Mouse (Mus musculus) forebrain, embryonic 12.5 days (tissue): ENCODE measurements around the gene Acta2. TPM values are rescaled to one million over a fixed set of nuclear protein-coding genes. Genes with fewer than 3 reads are reported as not detected.

ENCODE experiments used
- ATAC-seq: fragments of 200-750 bp; cut with Nextera tagmentation; 2 replicates; pipeline ENCODE4 v1.8.0; 2017; ENCODE audit warnings: moderate TSS enrichment; ENCODE audit not compliant: low FRiP score
- H3K27ac ChIP-seq: fragments of 300-500 bp; sonication (generic); 2 replicates; pipeline ENCODE4 v1.5.1; 2016; ENCODE audit warnings: mild to moderate bottlenecking
- H3K27me3 ChIP-seq: fragments of 300-500 bp; sonication (generic); 2 replicates; pipeline ENCODE4 v1.6.1; 2016; ENCODE audit warnings: mild to moderate bottlenecking
- H3K36me3 ChIP-seq: fragments of 300-500 bp; sonication (generic); replicated peaks from 2 replicates; pipeline ENCODE4 v1.6.1; 2016; ENCODE audit warnings: mild to moderate bottlenecking
- H3K4me1 ChIP-seq: fragments of 300-500 bp; sonication (generic); 2 replicates; pipeline ENCODE4 v1.6.1; 2016
- H3K4me2 ChIP-seq: fragments of 300-500 bp; sonication (generic); 2 replicates; pipeline ENCODE4 v1.6.1; 2016; ENCODE audit warnings: mild to moderate bottlenecking, moderate library complexity
- H3K4me3 ChIP-seq: fragments of 300-500 bp; sonication (generic); replicated peaks from 2 replicates; pipeline ENCODE4 v1.5.1; 2016; ENCODE audit warnings: mild to moderate bottlenecking
- H3K9ac ChIP-seq: fragments of 300-500 bp; sonication (generic); 2 replicates; pipeline ENCODE4 v1.6.1; 2016; ENCODE audit warnings: mild to moderate bottlenecking
- H3K9me3 ChIP-seq: fragments of 300-500 bp; sonication (generic); 2 replicates; pipeline ENCODE4 v1.6.1; 2016
- WGBS: fragments of 180-500 bp; shearing (Covaris S2); methylation state at CpG from one replicate; pipeline ENCODE4 v1.1.7; 2016; 5-methylcytosine and 5-hydroxymethylcytosine counted together
- polyA plus RNA-seq: library from polyadenylated mRNA; unstranded; fragments of >200 nt; fragmentation: Nextera tagmentation; extraction: Ambion mirVana; gene quantifications from 2 replicates; pipeline ENCODE4 v1.2.1, GENCODE M21; 2016

Gene Acta2
- 22.7 and 43.7 TPM in 2 replicates for polyA plus RNA-seq

- H3K4me2 ChIP-seq = no peak within 1 kb of the TSS
- no peak for ATAC-seq
- H3K4me3 ChIP-seq = no peak within 1 kb of the TSS
- H3K9ac ChIP-seq = no peak within 1 kb of the TSS
- H3K27ac ChIP-seq = no peak within 1 kb of the TSS
- 67% methylated on average over 16 of the region's 16 CpGs for WGBS
- no peaks in the 10 kb centered on the region for H3K36me3 ChIP-seq
- H3K9me3 ChIP-seq = no peaks in the 10 kb centered on the region
- no peaks in the 10 kb centered on the region; the same call in 1 of the 2 replicates for H3K4me1 ChIP-seq
- H3K27me3 ChIP-seq = no peaks in the 10 kb centered on the region
These were observed at the start of gene Acta2 for GRCm38 (mm10) chr19:34254880-34255681. Acta2 (minus strand) TSS chr19:34255590.

GRCm38 (mm10) chr19:34304917-34305316 lies 49.5 kb upstream of the Acta2 start:
- no peak overlapping the region for H3K4me3 ChIP-seq
- H3K4me2 ChIP-seq = no peak overlapping the region
- no peaks in the 10 kb centered on the region for H3K9me3 ChIP-seq
- H3K9ac ChIP-seq = no peak overlapping the region
- no peaks in the 10 kb centered on the region for H3K27me3 ChIP-seq
- no peaks in the 10 kb centered on the region for H3K36me3 ChIP-seq
- ATAC-seq = no peak
- H3K27ac ChIP-seq = no peak overlapping the region
- H3K4me1 ChIP-seq = no peaks in the 10 kb centered on the region

DNA sequence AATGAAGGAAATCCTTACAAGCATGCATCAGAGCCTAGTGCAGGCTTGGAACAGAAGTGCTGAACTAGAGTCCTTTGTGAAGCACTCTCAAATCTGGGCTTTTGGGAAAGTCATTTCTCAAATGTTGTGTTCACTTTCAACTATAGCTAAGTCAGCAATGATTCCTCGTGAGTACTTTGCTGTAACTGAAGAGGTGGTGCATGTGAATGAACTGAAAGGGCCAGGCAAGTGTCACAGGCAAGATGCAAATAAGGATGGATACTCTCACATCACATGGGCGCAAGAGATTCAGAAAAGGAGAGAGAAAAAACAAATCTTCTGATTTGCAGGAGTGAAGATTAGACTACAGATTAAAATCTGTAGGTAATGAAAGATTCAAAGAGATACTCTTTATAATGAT lies 45.0 kb upstream of the Acta2 start:
- ATAC-seq = no peak
- Histone ChIP-seq H3K27me3 (no peaks in the 10 kb centered on the region), H3K9ac (no peak overlapping the region), H3K9me3 (no peaks in the 10 kb centered on the region), H3K4me1 (no peaks in the 10 kb centered on the region), H3K27ac (no peak overlapping the region), H3K4me3 (no peak overlapping the region), H3K4me2 (no peak overlapping the region), H3K36me3 (no peaks in the 10 kb centered on the region)
- WGBS = 79% methylated on average over 2 of the region's 2 CpGs

DNA sequence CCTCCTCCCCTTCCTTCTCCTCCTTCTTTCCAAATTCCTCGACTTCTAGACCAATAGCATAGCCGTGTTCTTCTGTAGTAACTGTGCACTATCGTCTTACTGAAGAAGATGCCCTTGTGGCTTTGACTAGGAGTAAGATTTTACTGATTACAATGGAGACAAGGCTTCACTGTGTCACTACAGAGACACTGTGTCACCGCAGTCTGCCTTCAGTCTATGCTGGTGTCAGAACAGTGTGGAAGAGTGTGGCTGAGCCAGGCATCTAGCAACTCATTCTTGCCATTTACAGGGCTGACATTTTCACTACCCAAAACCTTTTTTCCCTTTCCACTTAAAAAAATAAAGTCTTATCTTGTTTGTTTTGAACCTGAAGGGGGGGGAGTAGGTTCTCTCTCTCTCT lies 43.8 kb upstream of the Acta2 start:
- Histone ChIP-seq H3K4me1 (no peaks in the 10 kb centered on the region), H3K27ac (no peak overlapping the region), H3K36me3 (no peaks in the 10 kb centered on the region), H3K4me2 (no peak overlapping the region), H3K9ac (no peak overlapping the region), H3K4me3 (no peak overlapping the region), H3K9me3 (no peaks in the 10 kb centered on the region), H3K27me3 (no peaks in the 10 kb centered on the region)
- 82% methylated on average over 4 of the region's 4 CpGs for WGBS
- ATAC-seq = no peak

DNA sequence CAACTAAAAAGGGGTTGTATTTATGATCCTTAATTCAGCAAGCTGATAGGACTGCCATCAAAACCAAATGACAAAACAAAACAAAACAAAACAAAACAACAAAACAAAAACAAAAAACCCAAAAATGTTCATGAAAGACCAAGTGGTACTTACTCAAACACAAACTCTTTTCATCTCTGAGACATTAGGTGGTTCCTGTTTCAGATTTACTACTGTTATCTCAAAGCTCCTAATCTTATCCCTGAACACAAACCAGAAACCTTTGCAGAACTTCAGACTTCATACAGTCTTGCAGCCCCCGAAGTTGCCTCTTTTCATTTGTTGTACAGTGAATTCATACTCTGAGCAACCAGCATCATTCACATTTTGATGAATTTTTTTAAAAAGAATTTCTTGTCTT lies 43.1 kb upstream of the Acta2 start:
- 85% methylated on average over 1 of the region's 1 CpGs for WGBS
- Histone ChIP-seq H3K9ac (no peak overlapping the region), H3K9me3 (no peaks in the 10 kb centered on the region), H3K27me3 (no peaks in the 10 kb centered on the region), H3K4me1 (no peaks in the 10 kb centered on the region), H3K36me3 (no peaks in the 10 kb centered on the region), H3K4me3 (no peak overlapping the region), H3K27ac (no peak overlapping the region), H3K4me2 (no peak overlapping the region)
- no peak for ATAC-seq

DNA sequence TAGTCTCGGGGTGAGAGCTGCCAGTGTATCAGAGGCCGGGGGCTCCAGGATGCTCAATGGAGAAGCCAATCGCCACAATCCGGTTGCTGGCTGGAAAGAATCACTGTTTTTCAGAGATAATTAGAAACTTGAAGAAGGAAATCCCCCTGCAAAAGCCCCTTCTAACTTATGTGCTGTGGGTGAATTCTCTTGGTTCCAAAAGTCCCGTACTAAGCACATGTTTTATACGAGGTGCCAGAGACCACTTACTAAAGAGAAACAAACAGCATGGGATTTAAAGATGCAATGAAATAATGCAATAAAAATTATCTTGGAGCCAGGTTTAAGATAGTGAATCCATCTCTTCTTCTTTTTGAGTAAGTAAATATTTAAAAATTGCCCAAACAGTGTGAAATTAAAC lies 40.1 kb upstream of the Acta2 start:
- H3K4me3 ChIP-seq = no peak overlapping the region
- peaks cover 9% of the 10 kb centered on the region for H3K4me1 ChIP-seq
- no peak for ATAC-seq
- peaks cover 10% of the 10 kb centered on the region; the same call in 1 of the 2 replicates for H3K27me3 ChIP-seq
- no peak overlapping the region for H3K27ac ChIP-seq
- WGBS = 81% methylated on average over 6 of the region's 6 CpGs
- no peaks in the 10 kb centered on the region for H3K36me3 ChIP-seq
- H3K9ac ChIP-seq = no peak overlapping the region
- H3K9me3 ChIP-seq = no peaks in the 10 kb centered on the region
- H3K4me2 ChIP-seq = no peak overlapping the region

- Histone ChIP-seq H3K27ac (no peak overlapping the region), H3K4me3 (no peak overlapping the region), H3K9me3 (no peaks in the 10 kb centered on the region), H3K36me3 (no peaks in the 10 kb centered on the region), H3K9ac (no peak overlapping the region), H3K4me1 (peaks cover 14% of the 10 kb centered on the region), H3K27me3 (peaks cover 10% of the 10 kb centered on the region; the same call in 1 of the 2 replicates), H3K4me2 (no peak overlapping the region)
- no peak for ATAC-seq
- WGBS = 78% methylated on average over 3 of the region's 3 CpGs
These were observed 38.1 kb upstream of the Acta2 start for GRCm38 (mm10) chr19:34293376-34293947.

GRCm38 (mm10) chr19:34292701-34293100 lies 37.3 kb upstream of the Acta2 start:
- Histone ChIP-seq H3K9me3 (no peaks in the 10 kb centered on the region), H3K9ac (no peak overlapping the region), H3K4me1 (peaks cover 14% of the 10 kb centered on the region), H3K27ac (no peak overlapping the region), H3K27me3 (peaks cover 10% of the 10 kb centered on the region; the same call in 1 of the 2 replicates), H3K36me3 (no peaks in the 10 kb centered on the region), H3K4me3 (no peak overlapping the region), H3K4me2 (no peak overlapping the region)
- 70% methylated on average over 2 of the region's 2 CpGs for WGBS
- no peak for ATAC-seq

- H3K9me3 ChIP-seq = no peaks in the 10 kb centered on the region
- H3K9ac ChIP-seq = no peak overlapping the region
- peaks cover 14% of the 10 kb centered on the region for H3K4me1 ChIP-seq
- 73% methylated on average over 5 of the region's 5 CpGs for WGBS
- peaks cover 10% of the 10 kb centered on the region; the same call in 1 of the 2 replicates for H3K27me3 ChIP-seq
- no peak overlapping the region for H3K27ac ChIP-seq
- H3K4me2 ChIP-seq = no peak overlapping the region
- no peaks in the 10 kb centered on the region for H3K36me3 ChIP-seq
- no peak overlapping the region for H3K4me3 ChIP-seq
- ATAC-seq = no peak
These were observed 36.6 kb upstream of the Acta2 start for GRCm38 (mm10) chr19:34291956-34292355.

- H3K27me3 ChIP-seq = peaks cover 10% of the 10 kb centered on the region; the same call in 1 of the 2 replicates
- 76% methylated on average over 8 of the region's 8 CpGs for WGBS
- no peaks in the 10 kb centered on the region for H3K9me3 ChIP-seq
- no peak for ATAC-seq
- H3K27ac ChIP-seq = no peak overlapping the region
- H3K4me2 ChIP-seq = peak overlapping the region; percentile 77; the same call in 1 of the 2 replicates
- no peaks in the 10 kb centered on the region for H3K36me3 ChIP-seq
- H3K9ac ChIP-seq = no peak overlapping the region
- H3K4me3 ChIP-seq = no peak overlapping the region
- peaks cover 14% of the 10 kb centered on the region for H3K4me1 ChIP-seq
These were observed 36.0 kb upstream of the Acta2 start for GRCm38 (mm10) chr19:34291379-34291778.

GRCm38 (mm10) chr19:34290872-34291341 lies 35.5 kb upstream of the Acta2 start:
- 19% methylated on average over 15 of the region's 15 CpGs for WGBS
- H3K4me1 ChIP-seq = peaks cover 14% of the 10 kb centered on the region
- no peak overlapping the region for H3K27ac ChIP-seq
- H3K4me3 ChIP-seq = peak overlapping the region; percentile 39
- ATAC-seq = peak; percentile 47; the same call in 1 of the 2 replicates
- peak overlapping the region; percentile 77 for H3K4me2 ChIP-seq
- H3K9me3 ChIP-seq = no peaks in the 10 kb centered on the region
- peaks cover 10% of the 10 kb centered on the region; the same call in 1 of the 2 replicates for H3K27me3 ChIP-seq
- peak overlapping the region; percentile 30; the same call in 1 of the 2 replicates for H3K9ac ChIP-seq
- H3K36me3 ChIP-seq = no peaks in the 10 kb centered on the region

GRCm38 (mm10) chr19:34289948-34290789 lies 34.8 kb upstream of the Acta2 start, which contains the start of gene Fas:
Fas (plus strand) TSS chr19:34290666.
- H3K9me3 ChIP-seq = no peaks in the 10 kb centered on the region
- H3K27ac ChIP-seq = no peak within 1 kb of the TSS
- peak within 1 kb of the TSS; percentile 39 for H3K4me3 ChIP-seq
- peak within 1 kb of the TSS; percentile 30; the same call in 1 of the 2 replicates for H3K9ac ChIP-seq
- no peaks in the 10 kb centered on the region for H3K36me3 ChIP-seq
- H3K27me3 ChIP-seq = peaks cover 10% of the 10 kb centered on the region; the same call in 1 of the 2 replicates
- peaks cover 14% of the 10 kb centered on the region for H3K4me1 ChIP-seq
- H3K4me2 ChIP-seq = peak within 1 kb of the TSS; percentile 77
- 3% methylated on average over 18 of the region's 19 CpGs for WGBS
- peak; percentile 92 for ATAC-seq
